Mouse (Mus musculus) spleen, postnatal 4 days (tissue): Measurements from ENCODE around the gene Myh9.
"Not testable (repeated sequence)": the region's sequence is repeated elsewhere in the genome, so short reads cannot be mapped to it uniquely, and the experiment has no call there.

Source experiments
- DNase-seq, 2 experiments: peaks; one replicate each; pipeline ENCODE4 v3.0.0; 2022; ENCODE audit warnings: low spot score in 2 of 2

Gene Myh9

GRCm38 (mm10) chr15:77757586-77758226 lies 84.3 kb downstream of the Myh9 start:
- no peak for DNase-seq

GRCm38 (mm10) chr15:77756848-77757247 lies 85.1 kb downstream of the Myh9 start, which contains the start of gene Apol8:
Gene Apol8 (minus strand): TSS chr15:77757003.
- peak; percentile 84 to 91 for DNase-seq

GRCm38 (mm10) chr15:77756081-77756480 lies 85.9 kb downstream of the Myh9 start:
- peak; percentile 31 to 70 for DNase-seq

- peak; percentile 80 to 84 for DNase-seq
These were observed 86.8 kb downstream of the Myh9 start for GRCm38 (mm10) chr15:77755132-77755531.

GRCm38 (mm10) chr15:77752443-77752842 lies 89.5 kb downstream of the Myh9 start:
- DNase-seq, result no peak

GRCm38 (mm10) chr15:77750461-77750860 lies 91.5 kb downstream of the Myh9 start:
- DNase-seq, result no peak

GRCm38 (mm10) chr15:77749717-77750116 lies 92.3 kb downstream of the Myh9 start:
- DNase-seq, result no peak

GRCm38 (mm10) chr15:77748414-77748813 lies 93.6 kb downstream of the Myh9 start:
- no peak for DNase-seq

- DNase-seq, result no peak
These were observed 95.6 kb downstream of the Myh9 start for GRCm38 (mm10) chr15:77746326-77746725.

GRCm38 (mm10) chr15:77745081-77745480 lies 96.9 kb downstream of the Myh9 start:
- DNase-seq, result no peak

- DNase-seq, result no peak
These were observed 97.3 kb downstream of the Myh9 start for GRCm38 (mm10) chr15:77744632-77745031.

- not testable (repeated sequence) for DNase-seq
These were observed 100.4 kb downstream of the Myh9 start for GRCm38 (mm10) chr15:77741556-77741955.

- DNase-seq, result peak in 1 of 2 experiments; percentile 59
These were observed 101.3 kb downstream of the Myh9 start for GRCm38 (mm10) chr15:77740511-77741297.

GRCm38 (mm10) chr15:77733903-77734302 lies 108.1 kb downstream of the Myh9 start:
- not testable (repeated sequence) for DNase-seq

- not testable (repeated sequence) for DNase-seq
These were observed 108.6 kb downstream of the Myh9 start for GRCm38 (mm10) chr15:77733380-77733779.

- not testable (repeated sequence) for DNase-seq
These were observed 109.1 kb downstream of the Myh9 start for GRCm38 (mm10) chr15:77732851-77733250.

GRCm38 (mm10) chr15:77731605-77732004 lies 110.4 kb downstream of the Myh9 start:
- no peak for DNase-seq

GRCm38 (mm10) chr15:77728739-77729138 lies 113.2 kb downstream of the Myh9 start, which contains the start of gene Apol9b:
Gene Apol9b (plus strand): TSS chr15:77729039.
- DNase-seq, result not testable (repeated sequence)

- DNase-seq, result not testable (repeated sequence)
These were observed 114.2 kb downstream of the Myh9 start for GRCm38 (mm10) chr15:77727745-77728144.

GRCm38 (mm10) chr15:77727139-77727538 lies 114.8 kb downstream of the Myh9 start:
- not testable (repeated sequence) for DNase-seq

- DNase-seq, result not testable (repeated sequence)
These were observed 116.5 kb downstream of the Myh9 start for GRCm38 (mm10) chr15:77725393-77726020.

GRCm38 (mm10) chr15:77724208-77724911 lies 117.6 kb downstream of the Myh9 start:
- not testable (repeated sequence) for DNase-seq
